Mouse (Mus musculus) lung, adult 2 months (tissue): ENCODE results near the gene Litaf.

Experiments used
- CTCF ChIP-seq: fragments of 200-500 bp; IDR thresholded peaks from 2 replicates; pipeline ENCODE4 v1.5.1; 2011; ENCODE audit warnings: mild to moderate bottlenecking, low read length, control low read depth; ENCODE audit not compliant: insufficient read depth
- POLR2A ChIP-seq: fragments of 200-500 bp; IDR thresholded peaks from 2 replicates; pipeline ENCODE4 v1.6.1; 2011; ENCODE audit warnings: low read depth, mild to moderate bottlenecking, control low read depth, low read length, borderline replicate concordance; ENCODE audit errors: extremely low read depth

DNA sequence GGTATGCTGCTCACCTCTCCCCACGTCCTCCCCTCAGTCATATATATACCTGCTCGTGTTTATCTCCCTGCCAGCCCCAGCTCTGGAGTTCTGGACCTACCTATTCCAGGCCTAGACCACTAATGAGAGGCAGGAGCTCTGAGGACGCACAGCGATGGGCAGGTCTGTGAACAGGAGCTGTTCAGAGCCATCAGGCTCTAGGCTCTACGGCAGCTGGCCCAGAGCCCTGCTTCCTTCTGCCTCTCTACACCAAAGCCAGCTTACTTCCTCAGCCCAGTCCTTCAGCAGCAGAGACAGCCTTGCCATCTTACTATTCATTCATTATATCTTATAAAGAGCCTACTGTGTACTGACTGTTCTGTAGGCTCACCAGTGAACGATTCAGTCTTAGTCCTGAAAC, 1.2 kb downstream of the Litaf start:
- TF ChIP-seq CTCF = no peak
- no peak for TF ChIP-seq POLR2A
